Mouse (Mus musculus): Measurements from ENCODE around the gene Il1r2. TPM values are rescaled to one million over a fixed set of nuclear protein-coding genes. Genes with fewer than 3 reads are reported as not detected.

Il1r2 gene
- polyA plus RNA-seq, 1 experiment from 2014 or later, result 0.20 TPM

DNA sequence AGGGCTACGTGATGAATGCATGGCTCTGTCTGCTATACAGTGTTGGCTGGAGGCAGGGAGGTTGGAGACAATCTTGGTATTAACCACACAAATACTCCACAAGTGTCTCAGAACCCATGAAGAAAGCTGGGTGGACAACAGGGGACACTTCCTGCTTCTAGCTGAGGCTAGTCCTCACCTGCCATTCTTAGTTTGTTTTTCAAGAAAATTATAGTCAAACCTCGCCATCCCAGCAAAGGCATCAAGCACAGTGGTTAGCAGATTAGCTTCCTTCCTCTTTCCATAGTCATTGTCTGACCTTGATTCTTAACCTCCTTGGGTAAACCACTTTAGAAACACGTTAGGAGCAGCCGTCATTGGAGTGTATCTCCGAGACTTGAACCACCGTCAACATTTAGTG, 28.2 kb upstream of the Il1r2 start:
- H3K27me3 ChIP-seq (replicated peaks; ENCODE audit: low read depth, poor library complexity, severe bottlenecking), result no peaks in the 10 kb centered on the region
- WGBS, result 83% methylated on average over 6 of the region's 6 CpGs
- H3K36me3 ChIP-seq (replicated peaks), result no peaks in the 10 kb centered on the region
- 0 out of 2 replicates have a peak, but pooled peaks cover 3% of the 10 kb centered on the region for H3K4me1 ChIP-seq
- no peak for DNase-seq (ENCODE audit: low spot score)
- H3K9me3 ChIP-seq, result no peaks in the 10 kb centered on the region
- H3K27ac ChIP-seq (replicated peaks), result no peak overlapping the region
- H3K4me3 ChIP-seq, result no peak overlapping the region

DNA sequence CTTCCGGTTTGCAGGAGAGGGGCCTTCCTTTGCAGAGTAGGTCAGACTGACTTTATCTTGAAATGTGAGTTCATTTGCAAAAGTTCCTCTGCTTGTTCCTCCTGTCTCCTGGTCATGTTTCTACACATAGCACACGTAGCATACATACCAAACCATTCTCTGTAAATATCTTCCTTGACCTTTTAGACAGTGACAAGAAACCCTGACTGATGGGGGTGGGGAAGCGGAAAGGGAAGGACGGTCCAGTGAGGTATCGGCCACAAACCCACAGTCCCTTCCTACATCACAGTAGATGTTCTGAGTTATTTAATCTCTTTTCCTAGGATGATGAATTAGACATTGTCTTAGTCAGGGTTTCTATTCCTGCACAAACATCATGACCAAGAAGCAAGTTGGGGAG, 27.3 kb upstream of the Il1r2 start:
- no peaks in the 10 kb centered on the region for H3K27me3 ChIP-seq (replicated peaks; ENCODE audit: low read depth, poor library complexity, severe bottlenecking)
- no peaks in the 10 kb centered on the region for H3K9me3 ChIP-seq
- no peak for DNase-seq (ENCODE audit: low spot score)
- no peak overlapping the region for H3K27ac ChIP-seq (replicated peaks)
- no peaks in the 10 kb centered on the region for H3K36me3 ChIP-seq (replicated peaks)
- H3K4me1 ChIP-seq, result 0 out of 2 replicates have a peak, but pooled peaks cover 3% of the 10 kb centered on the region
- H3K4me3 ChIP-seq, result no peak overlapping the region
- WGBS, result 88% methylated on average over 5 of the region's 5 CpGs

DNA sequence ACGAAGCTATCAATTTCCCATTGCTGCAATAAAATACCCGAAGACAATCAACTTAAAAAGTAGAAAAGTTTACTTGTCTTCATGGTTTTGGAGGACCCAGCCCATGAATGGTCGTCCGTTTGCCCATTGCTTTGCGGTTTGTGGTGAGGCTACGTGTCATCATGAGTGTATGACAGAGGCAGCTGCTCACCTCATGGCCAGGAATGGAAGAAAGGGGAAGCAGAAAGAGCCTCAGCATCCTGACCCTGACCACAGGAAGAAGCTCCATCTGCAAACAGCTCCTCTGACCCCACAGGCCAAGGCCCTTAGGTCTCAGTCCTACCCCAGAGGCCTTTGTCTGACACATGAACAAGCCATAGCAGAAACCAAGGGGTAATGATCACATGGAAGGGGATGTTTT, 22.7 kb upstream of the Il1r2 start:
- Histone ChIP-seq H3K27me3 (replicated peaks; ENCODE audit: low read depth, poor library complexity, severe bottlenecking) (0 out of 2 replicates have a peak, but pooled peaks cover 4% of the 10 kb centered on the region), H3K36me3 (replicated peaks) (no peaks in the 10 kb centered on the region), H3K4me1 (peaks cover 9% of the 10 kb centered on the region; the same call in 1 of the 2 replicates), H3K9me3 (no peaks in the 10 kb centered on the region), H3K4me3 (no peak overlapping the region), H3K27ac (replicated peaks) (no peak overlapping the region)
- DNase-seq (ENCODE audit: low spot score), result no peak
- 93% methylated on average over 6 of the region's 6 CpGs for WGBS

DNA sequence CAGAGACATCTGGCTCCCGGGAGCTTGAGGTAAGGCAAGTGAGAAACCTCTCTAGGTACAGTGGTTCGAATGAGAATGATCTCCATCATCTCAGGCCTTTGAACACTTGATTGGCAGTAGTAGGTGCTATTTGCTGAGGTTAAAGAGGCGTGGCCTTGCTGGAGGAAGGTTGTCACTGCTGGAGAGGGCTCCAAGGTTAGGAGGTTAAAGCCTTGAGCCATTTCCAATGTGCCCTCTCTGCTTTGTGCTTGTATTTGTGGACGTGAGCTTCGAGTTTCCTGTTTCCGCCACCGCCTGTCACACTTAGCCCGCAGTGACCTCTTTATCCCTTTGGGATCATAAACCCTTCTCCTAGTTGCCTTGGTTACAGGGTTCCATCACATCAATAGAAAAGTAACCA, 21.7 kb upstream of the Il1r2 start:
- Histone ChIP-seq H3K9me3 (no peaks in the 10 kb centered on the region), H3K27me3 (replicated peaks; ENCODE audit: low read depth, poor library complexity, severe bottlenecking) (0 out of 2 replicates have a peak, but pooled peaks cover 4% of the 10 kb centered on the region), H3K4me1 (peaks cover 8% of the 10 kb centered on the region), H3K4me3 (no peak overlapping the region), H3K36me3 (replicated peaks) (no peaks in the 10 kb centered on the region), H3K27ac (replicated peaks) (no peak overlapping the region)
- DNase-seq (ENCODE audit: low spot score), result no peak
- 54% methylated on average over 8 of the region's 8 CpGs for WGBS

DNA sequence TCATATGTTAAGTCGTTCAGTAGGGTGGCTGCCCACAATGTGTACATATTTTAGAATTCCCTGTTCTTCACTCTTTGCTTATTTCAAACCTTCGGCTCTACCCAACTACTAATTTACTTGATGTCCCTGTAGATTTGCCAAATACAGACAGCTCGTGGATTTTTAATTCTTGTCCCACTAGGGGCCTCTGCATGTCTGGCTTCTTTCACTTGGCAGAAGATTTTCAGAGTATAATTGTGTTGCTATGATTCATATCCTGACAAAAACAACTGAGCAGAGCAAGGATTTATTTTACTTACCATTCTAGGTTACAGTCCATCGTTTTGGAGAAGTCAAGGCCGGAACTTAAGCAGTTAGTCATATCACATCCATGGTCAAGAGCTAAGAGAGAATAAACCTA, 20.8 kb upstream of the Il1r2 start:
- H3K4me3 ChIP-seq, result no peak overlapping the region

DNA sequence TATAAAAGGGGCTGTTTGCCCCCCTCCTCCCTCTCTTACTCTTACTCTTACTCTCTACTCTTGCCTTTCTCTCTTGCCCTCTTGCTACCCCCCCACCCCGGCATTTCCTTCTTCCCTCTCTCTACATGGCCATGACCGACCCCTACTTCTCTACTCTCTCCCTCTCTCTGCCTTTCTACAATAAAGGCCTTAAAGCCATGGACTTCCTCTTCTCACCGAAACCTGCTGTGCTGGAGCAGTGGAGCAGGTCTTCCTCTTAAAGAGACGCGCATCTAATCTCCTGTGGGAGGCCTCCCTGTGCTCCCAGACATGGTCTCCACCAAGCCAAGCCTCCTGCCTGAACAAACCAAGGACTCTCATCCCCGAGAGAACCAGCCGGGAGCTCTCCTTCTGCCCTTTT, 18.8 kb upstream of the Il1r2 start:
- Histone ChIP-seq H3K36me3 (replicated peaks) (no peaks in the 10 kb centered on the region), H3K4me3 (no peak overlapping the region), H3K9me3 (no peaks in the 10 kb centered on the region), H3K27ac (replicated peaks) (no peak overlapping the region), H3K4me1 (peaks cover 16% of the 10 kb centered on the region), H3K27me3 (replicated peaks; ENCODE audit: low read depth, poor library complexity, severe bottlenecking) (0 out of 2 replicates have a peak, but pooled peaks cover 4% of the 10 kb centered on the region)
- WGBS, result 81% methylated on average over 7 of the region's 7 CpGs
- DNase-seq (ENCODE audit: low spot score), result no peak

More for the DNA sequence above, 20.8 kb upstream of the Il1r2 start:
- H3K36me3 ChIP-seq (replicated peaks), result no peaks in the 10 kb centered on the region
- H3K27ac ChIP-seq (replicated peaks), result no peak overlapping the region
- 0 out of 2 replicates have a peak, but pooled peaks cover 4% of the 10 kb centered on the region for H3K27me3 ChIP-seq (replicated peaks; ENCODE audit: low read depth, poor library complexity, severe bottlenecking)
- peaks cover 16% of the 10 kb centered on the region for H3K4me1 ChIP-seq
- no peak for DNase-seq (ENCODE audit: low spot score)
- no peaks in the 10 kb centered on the region for H3K9me3 ChIP-seq
- 85% methylated on average over 5 of the region's 5 CpGs for WGBS

DNA sequence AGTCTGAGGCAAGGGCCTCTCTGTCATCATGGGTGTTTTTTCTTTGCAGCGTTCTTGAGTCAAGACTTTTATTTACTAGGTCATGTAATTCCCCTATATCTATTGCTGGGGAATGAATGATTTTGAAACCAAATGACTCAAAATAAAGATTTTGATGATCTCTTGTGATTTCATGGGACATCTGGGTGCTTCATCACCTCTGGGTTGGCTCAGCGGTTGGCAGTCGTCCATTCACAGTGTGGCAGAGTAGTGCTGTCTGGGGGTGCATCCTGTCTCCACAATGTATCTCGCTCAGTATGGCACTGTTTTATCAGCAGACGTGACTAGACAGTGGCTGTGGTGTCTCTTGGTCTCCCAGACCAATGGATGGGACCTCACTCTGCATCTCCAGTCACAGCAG, 17.9 kb upstream of the Il1r2 start:
- 0 out of 2 replicates have a peak, but pooled peaks cover 4% of the 10 kb centered on the region for H3K27me3 ChIP-seq (replicated peaks; ENCODE audit: low read depth, poor library complexity, severe bottlenecking)
- H3K27ac ChIP-seq (replicated peaks), result no peak overlapping the region
- WGBS, result 90% methylated on average over 5 of the region's 5 CpGs
- peaks cover 16% of the 10 kb centered on the region for H3K4me1 ChIP-seq
- H3K4me3 ChIP-seq, result no peak overlapping the region
- H3K36me3 ChIP-seq (replicated peaks), result no peaks in the 10 kb centered on the region
- H3K9me3 ChIP-seq, result no peaks in the 10 kb centered on the region
- no peak for DNase-seq (ENCODE audit: low spot score)

DNA sequence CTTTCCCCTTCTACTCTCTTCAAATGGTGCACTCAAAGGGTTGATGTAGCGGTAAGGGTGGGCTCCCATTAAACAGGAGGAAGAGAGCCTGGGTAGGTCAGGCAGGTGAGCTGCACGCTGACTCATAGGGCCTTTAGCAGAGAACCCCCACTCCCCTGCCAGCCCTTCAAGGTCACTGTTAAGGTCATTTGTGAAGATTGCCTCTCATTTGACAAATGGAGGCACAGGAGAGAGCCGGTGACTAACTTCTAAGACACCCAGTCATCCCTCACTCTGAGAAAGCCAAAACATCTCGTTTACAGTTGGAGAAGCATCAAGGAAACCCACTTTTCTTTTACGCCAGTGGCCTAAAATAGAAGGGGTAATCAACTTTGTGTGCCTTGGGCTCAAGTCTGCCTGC, 16.5 kb upstream of the Il1r2 start:
- WGBS, result 74% methylated on average over 5 of the region's 5 CpGs
- H3K27ac ChIP-seq (replicated peaks), result no peak overlapping the region

DNA sequence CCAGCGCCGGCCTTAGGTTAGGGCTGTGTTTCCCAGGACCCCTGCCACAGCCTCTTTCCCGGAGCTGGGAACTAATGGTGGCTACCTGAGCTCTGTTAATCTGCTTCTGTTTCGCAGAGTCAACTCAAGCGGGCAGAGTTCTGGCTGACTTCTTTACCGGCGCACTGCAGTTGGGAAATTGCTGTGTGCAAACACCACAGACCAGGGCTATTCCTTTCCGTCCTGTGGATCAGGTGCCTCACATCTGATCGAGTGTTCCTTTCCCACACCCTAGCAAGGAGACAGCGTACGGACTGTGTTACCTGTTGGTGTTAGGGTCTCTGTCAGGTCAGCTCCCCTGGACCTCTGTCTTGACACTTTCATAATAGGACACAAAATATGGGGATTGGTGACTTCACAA, 15.9 kb upstream of the Il1r2 start:
- Histone ChIP-seq H3K27me3 (replicated peaks; ENCODE audit: low read depth, poor library complexity, severe bottlenecking) (0 out of 2 replicates have a peak, but pooled peaks cover 4% of the 10 kb centered on the region), H3K27ac (replicated peaks) (no peak overlapping the region), H3K4me1 (peaks cover 13% of the 10 kb centered on the region), H3K4me3 (no peak overlapping the region), H3K36me3 (replicated peaks) (no peaks in the 10 kb centered on the region), H3K9me3 (no peaks in the 10 kb centered on the region)
- DNase-seq (ENCODE audit: low spot score), result no peak
- WGBS, result 55% methylated on average over 11 of the region's 11 CpGs

More for the DNA sequence above, 16.5 kb upstream of the Il1r2 start:
- DNase-seq (ENCODE audit: low spot score), result no peak
- Histone ChIP-seq H3K36me3 (replicated peaks) (no peaks in the 10 kb centered on the region), H3K4me3 (no peak overlapping the region), H3K4me1 (peaks cover 12% of the 10 kb centered on the region), H3K27me3 (replicated peaks; ENCODE audit: low read depth, poor library complexity, severe bottlenecking) (0 out of 2 replicates have a peak, but pooled peaks cover 4% of the 10 kb centered on the region), H3K9me3 (no peaks in the 10 kb centered on the region)

DNA sequence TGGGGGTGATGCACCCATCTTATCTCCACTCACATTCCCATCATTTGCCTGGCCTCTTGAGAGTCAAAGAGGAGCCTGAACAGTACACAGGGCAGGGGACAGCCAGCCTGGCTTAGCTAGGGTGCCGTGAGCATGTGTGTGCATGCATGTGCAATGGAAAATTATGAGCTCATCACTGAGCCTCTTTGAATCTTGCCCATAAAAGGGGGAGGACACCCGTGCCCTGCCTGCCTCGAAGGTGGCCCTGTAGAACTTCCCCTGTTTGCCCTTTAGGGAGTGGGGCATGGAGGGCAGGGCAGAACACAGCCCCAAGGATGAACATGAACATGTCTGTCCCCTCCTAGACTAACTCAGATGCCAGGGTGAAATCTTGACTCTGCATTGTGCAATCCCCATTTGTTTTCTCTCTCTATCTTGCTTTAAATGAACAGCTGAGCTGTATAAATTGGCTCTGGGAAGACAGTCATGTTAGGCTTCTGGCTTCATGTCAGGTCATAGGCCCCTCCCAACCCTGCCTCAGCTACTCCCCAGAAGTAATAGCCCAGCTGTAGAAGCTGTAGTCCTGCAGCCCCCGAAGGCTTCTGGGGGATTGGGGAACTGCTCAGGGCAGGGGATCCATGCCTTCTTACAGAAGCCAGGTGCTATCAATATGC, 14.6 kb upstream of the Il1r2 start:
- H3K4me3 ChIP-seq, result no peak overlapping the region
- no peaks in the 10 kb centered on the region for H3K9me3 ChIP-seq
- WGBS, result 86% methylated on average over 4 of the region's 4 CpGs
- no peaks in the 10 kb centered on the region for H3K36me3 ChIP-seq (replicated peaks)
- DNase-seq (ENCODE audit: low spot score), result no peak
- peaks cover 15% of the 10 kb centered on the region for H3K4me1 ChIP-seq
- 0 out of 2 replicates have a peak, but pooled peaks cover 4% of the 10 kb centered on the region for H3K27me3 ChIP-seq (replicated peaks; ENCODE audit: low read depth, poor library complexity, severe bottlenecking)
- H3K27ac ChIP-seq (replicated peaks), result no peak overlapping the region

DNA sequence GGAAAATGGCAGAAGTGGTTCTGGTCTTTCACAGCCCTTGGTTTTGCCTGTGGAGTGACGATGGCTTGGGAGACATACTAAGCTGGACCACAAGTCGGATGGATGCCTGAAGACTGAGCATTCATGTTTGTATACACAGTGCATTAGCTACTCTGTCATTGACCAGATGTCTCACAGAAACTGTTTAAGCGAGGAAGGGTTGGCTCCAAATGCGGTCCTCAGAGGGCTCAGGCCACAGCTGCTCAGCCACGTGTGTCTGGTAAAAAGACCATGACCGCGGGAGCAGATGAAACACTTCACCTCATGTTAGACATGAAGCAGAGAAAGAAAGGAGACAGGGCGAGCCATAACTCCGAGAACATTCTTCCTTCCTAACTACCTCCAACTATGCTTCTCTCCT, 12.5 kb upstream of the Il1r2 start:
- H3K27ac ChIP-seq (replicated peaks), result no peak overlapping the region
- H3K9me3 ChIP-seq, result no peaks in the 10 kb centered on the region
- no peak for DNase-seq (ENCODE audit: low spot score)
- no peak overlapping the region for H3K4me3 ChIP-seq
- no peaks in the 10 kb centered on the region for H3K36me3 ChIP-seq (replicated peaks)
- 85% methylated on average over 9 of the region's 9 CpGs for WGBS
- H3K4me1 ChIP-seq, result peaks cover 15% of the 10 kb centered on the region
- H3K27me3 ChIP-seq (replicated peaks; ENCODE audit: low read depth, poor library complexity, severe bottlenecking), result no peaks in the 10 kb centered on the region

DNA sequence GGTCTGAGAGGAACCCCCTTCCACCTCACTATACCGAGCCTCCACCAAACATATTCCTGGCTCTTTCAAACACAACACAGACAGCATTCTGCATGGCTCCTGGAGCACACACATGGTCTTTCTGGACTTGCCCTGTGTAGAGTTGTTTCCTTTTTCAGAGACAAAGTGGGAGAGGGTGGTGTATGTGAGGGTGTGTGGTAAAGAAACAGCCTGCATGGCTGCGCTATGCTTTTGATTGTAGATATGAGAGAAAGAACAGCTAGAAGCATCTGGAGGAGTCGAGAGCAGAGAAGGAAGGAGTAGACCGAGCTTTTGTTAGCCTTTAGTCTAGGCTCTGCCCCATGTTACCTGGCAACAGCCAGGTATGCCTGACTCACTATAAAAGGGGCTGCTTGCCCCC, 10.5 kb upstream of the Il1r2 start:
- Histone ChIP-seq H3K4me1 (peaks cover 4% of the 10 kb centered on the region; the same call in 1 of the 2 replicates), H3K27ac (replicated peaks) (no peak overlapping the region), H3K9me3 (no peaks in the 10 kb centered on the region), H3K36me3 (replicated peaks) (no peaks in the 10 kb centered on the region), H3K27me3 (replicated peaks; ENCODE audit: low read depth, poor library complexity, severe bottlenecking) (no peaks in the 10 kb centered on the region), H3K4me3 (no peak overlapping the region)
- DNase-seq (ENCODE audit: low spot score), result no peak
- whole genome bisulfite sequencing, result 77% methylated on average over 4 of the region's 4 CpGs

DNA sequence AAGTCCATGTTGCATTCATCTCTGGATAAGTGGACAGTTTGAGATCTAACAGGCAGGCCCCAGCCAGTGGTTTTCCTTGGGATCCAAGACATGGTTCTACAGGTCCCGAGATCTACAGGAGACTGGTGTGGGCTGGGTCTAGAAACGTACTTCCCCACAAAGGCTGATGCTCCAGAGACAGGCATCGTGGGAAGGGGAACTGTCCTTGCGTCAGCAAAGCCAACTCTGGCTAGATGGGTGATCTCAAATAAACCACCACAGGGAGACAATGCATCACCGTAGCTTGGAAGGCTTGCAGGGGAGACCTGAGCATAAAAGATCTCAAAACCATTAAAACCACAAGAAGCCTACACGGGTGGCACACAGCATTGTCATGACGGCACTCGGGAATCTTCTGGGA, 9.4 kb upstream of the Il1r2 start:
- Histone ChIP-seq H3K4me1 (peaks cover 4% of the 10 kb centered on the region; the same call in 1 of the 2 replicates), H3K36me3 (replicated peaks) (no peaks in the 10 kb centered on the region), H3K27me3 (replicated peaks; ENCODE audit: low read depth, poor library complexity, severe bottlenecking) (no peaks in the 10 kb centered on the region), H3K27ac (replicated peaks) (no peak overlapping the region), H3K4me3 (no peak overlapping the region), H3K9me3 (no peaks in the 10 kb centered on the region)
- DNase-seq (ENCODE audit: low spot score), result no peak
- 91% methylated on average over 8 of the region's 8 CpGs for WGBS
